Mouse (Mus musculus) kidney, postnatal 0 days (tissue): ENCODE results near the gene Robo1. TPM values are rescaled to one million over a fixed set of nuclear protein-coding genes. Genes with fewer than 3 reads are reported as not detected.

Source experiments
- ATAC-seq: fragments of 200-750 bp; cut with Nextera tagmentation; replicated peaks from 2 replicates; pipeline ENCODE4 v1.8.0; 2017; ENCODE audit warnings: low read depth, moderate number of reproducible peaks, moderate TSS enrichment, moderate library complexity; ENCODE audit not compliant: low FRiP score
- DNase-seq: peaks from one replicate; pipeline ENCODE4 v3.0.0-alpha.2; 2016; ENCODE audit warnings: low spot score
- H3K27ac ChIP-seq: fragments of 300-500 bp; sonication (generic); 2 replicates; pipeline ENCODE4 v1.5.1; 2014; ENCODE audit warnings: mild to moderate bottlenecking
- H3K27me3 ChIP-seq: fragments of 300-500 bp; sonication (generic); 2 replicates; pipeline ENCODE4 v1.6.1; 2014; ENCODE audit warnings: low read length, mixed read lengths; ENCODE audit not compliant: insufficient read depth
- H3K36me3 ChIP-seq: fragments of 300-500 bp; sonication (generic); 2 replicates; pipeline ENCODE4 v1.6.1; 2014; ENCODE audit warnings: low read length, mixed read lengths; ENCODE audit not compliant: insufficient read depth
- H3K4me1 ChIP-seq: fragments of 300-500 bp; sonication (generic); replicated peaks from 2 replicates; pipeline ENCODE4 v1.6.1; 2014; ENCODE audit warnings: antibody characterized with exemption, low read length, mixed read lengths; ENCODE audit not compliant: insufficient read depth
- H3K4me2 ChIP-seq: fragments of 300-500 bp; sonication (generic); 2 replicates; pipeline ENCODE4 v1.6.1; 2014; ENCODE audit warnings: mild to moderate bottlenecking, low read length, moderate library complexity, mixed read lengths
- H3K4me3 ChIP-seq: fragments of 300-500 bp; sonication (generic); replicated peaks from 2 replicates; pipeline ENCODE4 v1.5.1; 2014; ENCODE audit warnings: low read depth, low read length
- H3K9ac ChIP-seq: fragments of 300-500 bp; sonication (generic); 2 replicates; pipeline ENCODE4 v1.6.1; 2014; ENCODE audit warnings: low read depth, low read length
- H3K9me3 ChIP-seq: fragments of 300-500 bp; sonication (generic); replicated peaks from 2 replicates; pipeline ENCODE4 v1.6.1; 2016; ENCODE audit warnings: low read length, inconsistent platforms, mixed read lengths
- CTCF ChIP-seq: IDR thresholded peaks from 2 replicates; pipeline ENCODE4 v1.5.1; 2016; ENCODE audit warnings: antibody characterized with exemption, low read depth, mild to moderate bottlenecking, moderate library complexity
- WGBS: fragments of 180-500 bp; shearing (Covaris S2); extraction: QIAGEN DNeasy Blood & Tissue Kit; methylation state at CpG from one replicate; pipeline ENCODE4 v1.1.7; 2014; 5-methylcytosine and 5-hydroxymethylcytosine counted together
- polyA plus RNA-seq: library from polyadenylated mRNA; unstranded; fragments of >200 nt; fragmentation: Nextera tagmentation; extraction: Ambion mirVana; gene quantifications from 2 replicates; pipeline ENCODE4 v1.2.1, GENCODE M21; 2015

Robo1 gene
- polyA plus RNA-seq, 1 experiment from 2014 or later = 14.5 TPM

DNA sequence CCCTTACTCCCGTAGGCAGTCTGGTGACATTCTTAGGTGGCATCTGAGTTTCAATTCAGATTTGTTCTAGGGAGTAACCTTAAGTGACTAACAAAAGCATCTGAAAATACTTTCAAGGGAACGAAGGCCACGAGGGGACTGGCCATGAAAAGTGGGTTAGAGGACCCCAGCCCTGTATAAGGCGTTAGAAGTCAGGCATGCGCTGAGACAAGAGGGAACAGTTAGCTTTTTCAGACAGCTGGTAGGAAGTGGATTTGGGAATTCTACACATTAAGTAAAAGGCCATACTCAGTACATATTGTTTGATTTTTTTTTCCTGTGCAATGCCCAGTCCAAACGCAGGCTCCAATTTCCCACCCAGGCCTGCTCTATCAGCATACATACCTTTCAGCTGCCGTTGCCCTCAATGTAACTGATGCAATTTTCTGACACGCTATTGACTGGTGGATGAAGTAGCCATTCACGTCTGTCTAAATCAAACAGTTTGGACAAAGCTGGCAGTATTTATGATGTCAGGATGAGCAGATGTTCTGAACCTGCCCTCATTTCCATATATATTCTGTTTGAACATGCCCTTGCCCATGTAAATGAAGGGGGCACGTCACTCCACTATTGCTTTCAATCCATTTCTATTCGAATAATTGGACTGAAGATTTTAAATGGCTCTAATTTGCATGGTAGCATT lies 651.1 kb downstream of the Robo1 start:
- ATAC-seq (no peak), DNase-seq (no peak)
- H3K9ac ChIP-seq = no peak overlapping the region
- H3K4me3 ChIP-seq = no peak overlapping the region
- 93% methylated on average over 11 of the region's 11 CpGs for WGBS
- H3K36me3 ChIP-seq = 0 out of 2 replicates have a peak, but pooled peaks cover 5% of the 10 kb centered on the region
- H3K27ac ChIP-seq = no peak overlapping the region
- H3K27me3 ChIP-seq = no peaks in the 10 kb centered on the region
- H3K4me1 ChIP-seq = no peaks in the 10 kb centered on the region
- no peak for TF ChIP-seq CTCF
- H3K9me3 ChIP-seq = no peaks in the 10 kb centered on the region
- H3K4me2 ChIP-seq = no peak overlapping the region

DNA sequence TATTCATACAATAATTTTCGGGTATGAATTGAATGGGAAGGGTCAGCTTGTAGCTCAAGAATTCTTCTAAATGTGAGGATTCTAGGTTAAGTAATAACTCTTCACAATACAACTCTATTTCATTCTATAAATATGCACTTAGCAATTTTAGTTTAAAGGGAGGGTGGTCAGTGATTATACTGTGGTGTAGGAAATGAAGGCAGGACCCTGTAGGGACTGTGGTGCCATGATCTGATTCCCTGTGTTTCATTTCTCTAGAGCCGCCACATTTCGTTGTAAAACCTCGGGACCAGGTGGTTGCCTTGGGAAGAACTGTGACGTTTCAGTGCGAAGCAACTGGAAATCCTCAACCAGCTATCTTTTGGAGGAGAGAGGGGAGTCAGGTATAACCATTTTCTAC lies 651.7 kb downstream of the Robo1 start:
- Histone ChIP-seq H3K4me1 (no peaks in the 10 kb centered on the region), H3K9me3 (no peaks in the 10 kb centered on the region), H3K27ac (no peak overlapping the region), H3K27me3 (no peaks in the 10 kb centered on the region), H3K9ac (no peak overlapping the region), H3K4me2 (no peak overlapping the region), H3K36me3 (0 out of 2 replicates have a peak, but pooled peaks cover 5% of the 10 kb centered on the region), H3K4me3 (no peak overlapping the region)
- no peak for DNase-seq
- WGBS = 94% methylated on average over 6 of the region's 6 CpGs
- no peak for TF ChIP-seq CTCF
- no peak for ATAC-seq

DNA sequence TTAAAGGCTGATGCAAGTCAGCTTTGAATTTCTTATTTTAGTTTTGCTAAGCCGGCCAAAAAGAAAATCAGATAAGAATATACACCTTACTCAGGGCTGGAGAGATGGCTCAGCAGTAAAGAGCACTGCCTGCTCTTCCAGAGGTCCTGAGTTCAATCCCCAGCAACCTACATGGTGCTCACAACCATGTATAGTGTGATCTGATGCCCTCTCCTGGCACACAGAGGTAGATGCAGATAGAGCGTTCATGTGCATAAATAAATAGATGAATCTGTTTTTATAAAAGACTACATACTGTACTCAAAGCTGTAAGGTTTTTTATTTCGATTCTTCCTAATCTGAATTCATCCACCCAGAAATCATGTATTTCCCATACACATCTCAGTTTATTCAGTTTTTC lies 655.7 kb downstream of the Robo1 start:
- Histone ChIP-seq H3K9me3 (no peaks in the 10 kb centered on the region), H3K4me1 (no peaks in the 10 kb centered on the region), H3K27ac (no peak overlapping the region), H3K27me3 (no peaks in the 10 kb centered on the region), H3K4me2 (no peak overlapping the region), H3K4me3 (no peak overlapping the region), H3K36me3 (0 out of 2 replicates have a peak, but pooled peaks cover 5% of the 10 kb centered on the region), H3K9ac (no peak overlapping the region)
- DNase-seq (no peak), ATAC-seq (no peak)
- peak; percentile 34; the same call in 1 of the 2 replicates for TF ChIP-seq CTCF
- 97% methylated on average over 3 of the region's 3 CpGs for WGBS

DNA sequence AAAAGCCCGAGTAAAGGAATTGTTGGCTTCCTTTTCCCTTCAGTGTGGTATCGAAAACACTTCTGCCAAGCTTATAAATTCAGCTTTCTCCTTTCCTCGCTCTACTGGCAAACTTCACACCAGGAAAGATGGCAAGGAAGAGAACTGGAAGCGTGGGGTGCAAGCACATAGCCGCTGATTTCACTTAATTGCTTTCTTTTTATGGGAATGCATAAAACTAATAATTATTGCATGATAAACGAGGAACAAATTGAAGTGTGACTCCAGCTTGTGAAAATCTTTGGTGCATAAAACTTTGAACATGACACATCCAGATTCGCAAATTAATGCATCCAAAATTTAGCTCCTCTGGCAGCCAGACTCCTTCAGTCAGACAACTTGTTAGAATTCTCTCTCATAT lies 659.4 kb downstream of the Robo1 start:
- no peak overlapping the region for H3K4me3 ChIP-seq
- ATAC-seq = no peak
- 80% methylated on average over 7 of the region's 7 CpGs for WGBS

DNA sequence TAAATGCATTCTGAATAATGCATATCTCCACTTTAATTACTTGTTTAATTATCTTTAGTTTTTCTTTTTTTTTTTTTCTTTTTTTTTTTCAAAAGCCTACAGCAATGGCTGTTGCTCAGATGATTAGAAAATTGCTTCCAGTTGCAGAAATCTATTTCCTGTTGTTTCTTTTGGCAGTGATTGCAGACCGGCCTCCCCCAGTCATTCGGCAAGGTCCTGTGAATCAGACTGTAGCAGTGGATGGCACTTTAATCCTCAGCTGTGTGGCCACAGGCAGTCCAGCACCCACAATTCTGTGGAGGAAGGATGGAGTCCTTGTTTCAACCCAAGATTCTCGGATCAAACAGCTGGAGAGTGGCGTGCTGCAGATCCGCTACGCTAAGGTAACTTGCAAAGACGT lies 661.9 kb downstream of the Robo1 start:
- H3K4me2 ChIP-seq = no peak overlapping the region
- H3K9ac ChIP-seq = no peak overlapping the region
- no peaks in the 10 kb centered on the region for H3K4me1 ChIP-seq
- H3K9me3 ChIP-seq = no peaks in the 10 kb centered on the region
- no peak overlapping the region for H3K4me3 ChIP-seq
- H3K36me3 ChIP-seq = no peaks in the 10 kb centered on the region
- WGBS = 78% methylated on average over 7 of the region's 7 CpGs
- H3K27me3 ChIP-seq = no peaks in the 10 kb centered on the region
- H3K27ac ChIP-seq = no peak overlapping the region
- DNase-seq = no peak
- no peak for TF ChIP-seq CTCF
- no peak for ATAC-seq

More for the DNA sequence above, 659.4 kb downstream of the Robo1 start:
- H3K4me2 ChIP-seq = no peak overlapping the region
- no peak overlapping the region for H3K9ac ChIP-seq
- no peaks in the 10 kb centered on the region for H3K27me3 ChIP-seq
- 0 out of 2 replicates have a peak, but pooled peaks cover 5% of the 10 kb centered on the region for H3K36me3 ChIP-seq
- TF ChIP-seq CTCF = no peak
- H3K4me1 ChIP-seq = no peaks in the 10 kb centered on the region
- H3K27ac ChIP-seq = no peak overlapping the region
- H3K9me3 ChIP-seq = no peaks in the 10 kb centered on the region
- DNase-seq = no peak

DNA sequence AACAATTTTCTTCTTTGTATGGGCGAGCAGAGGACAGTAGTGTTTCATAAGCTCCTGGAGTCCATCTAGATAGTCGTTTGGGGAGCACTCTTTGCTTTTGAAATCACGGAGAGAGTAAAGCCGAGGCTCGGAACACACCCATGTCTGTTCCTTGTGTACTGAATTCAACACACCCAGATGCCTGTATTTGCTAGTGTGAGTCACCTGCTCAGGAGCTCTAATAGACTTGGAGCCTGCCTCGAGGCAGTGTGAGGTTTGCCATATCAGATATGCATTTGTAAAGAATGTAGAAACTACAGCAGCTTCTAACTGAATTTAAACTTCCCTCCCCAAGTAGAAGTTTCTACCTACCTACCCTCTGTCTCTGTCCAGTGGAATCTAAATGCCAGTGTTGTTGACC lies 665.6 kb downstream of the Robo1 start:
- Histone ChIP-seq H3K9ac (no peak overlapping the region), H3K4me1 (no peaks in the 10 kb centered on the region), H3K27me3 (no peaks in the 10 kb centered on the region), H3K9me3 (no peaks in the 10 kb centered on the region), H3K27ac (no peak overlapping the region), H3K4me2 (no peak overlapping the region), H3K4me3 (no peak overlapping the region), H3K36me3 (no peaks in the 10 kb centered on the region)
- WGBS = 83% methylated on average over 6 of the region's 6 CpGs
- ATAC-seq (no peak), DNase-seq (no peak)
- TF ChIP-seq CTCF = no peak

DNA sequence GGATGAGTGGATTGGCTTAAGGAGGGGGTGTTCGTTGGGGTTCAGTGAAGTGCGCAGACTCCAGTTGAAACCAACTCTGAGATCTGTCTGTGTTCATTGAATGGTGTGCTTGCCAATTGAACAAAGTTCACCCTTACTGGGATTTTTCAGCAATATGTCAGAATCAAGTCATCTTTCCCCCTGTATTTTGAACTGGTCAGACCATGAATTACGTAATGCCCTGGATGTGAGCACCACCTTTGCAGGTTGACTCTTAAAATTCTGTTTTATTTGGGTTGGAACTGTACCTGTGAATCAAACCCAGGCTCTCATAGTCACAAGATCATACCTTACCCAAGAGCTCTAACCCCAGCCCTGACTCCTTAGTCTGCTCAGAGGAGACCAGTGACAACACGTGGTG lies 666.6 kb downstream of the Robo1 start:
- H3K27me3 ChIP-seq = no peaks in the 10 kb centered on the region
- no peak for TF ChIP-seq CTCF
- no peak overlapping the region for H3K4me3 ChIP-seq
- no peak overlapping the region for H3K4me2 ChIP-seq
- ATAC-seq (no peak), DNase-seq (no peak)
- no peak overlapping the region for H3K9ac ChIP-seq
- no peak overlapping the region for H3K27ac ChIP-seq
- H3K4me1 ChIP-seq = no peaks in the 10 kb centered on the region
- no peaks in the 10 kb centered on the region for H3K36me3 ChIP-seq
- H3K9me3 ChIP-seq = no peaks in the 10 kb centered on the region
- WGBS = 90% methylated on average over 4 of the region's 4 CpGs
